Mouse (Mus musculus) liver, adult 2 months (tissue): ENCODE data around the gene Sigirr. TPM values are rescaled to one million over a fixed set of nuclear protein-coding genes. Genes with fewer than 3 reads are reported as not detected.

Experiments used
- DNase-seq: peaks from one replicate; pipeline ENCODE4 v3.0.0-alpha.2; 2011; ENCODE audit warnings: low read depth, low spot score; ENCODE audit errors: extremely low read depth
- H3K27ac ChIP-seq: fragments of 200-500 bp; replicated peaks from 2 replicates; pipeline ENCODE4 v1.5.1; 2012; ENCODE audit warnings: low read depth, mild to moderate bottlenecking, control low read depth, inconsistent platforms, low read length; ENCODE audit not compliant: insufficient read depth
- H3K27me3 ChIP-seq: fragments of 200-500 bp; 2 replicates; pipeline ENCODE4 v1.6.1; 2012; ENCODE audit warnings: mild to moderate bottlenecking, moderate library complexity, low read length, inconsistent platforms; ENCODE audit not compliant: control insufficient read depth, insufficient read depth
- H3K36me3 ChIP-seq: fragments of 200-500 bp; 2 replicates; pipeline ENCODE4 v1.6.1; 2012; ENCODE audit warnings: low read length, inconsistent platforms; ENCODE audit not compliant: control insufficient read depth, insufficient read depth
- H3K4me1 ChIP-seq: fragments of 200-500 bp; 2 replicates; pipeline ENCODE4 v1.6.1; 2011; ENCODE audit warnings: low read length; ENCODE audit not compliant: control insufficient read depth, insufficient read depth
- H3K4me3 ChIP-seq: fragments of 200-500 bp; 2 replicates; pipeline ENCODE4 v1.5.1; 2011; ENCODE audit warnings: low read depth, mild to moderate bottlenecking, control low read depth, low read length, moderate library complexity; ENCODE audit not compliant: insufficient read depth
- H3K79me2 ChIP-seq: fragments of 200-500 bp; 2 replicates; pipeline ENCODE4 v1.6.1; 2012; ENCODE audit warnings: inconsistent platforms, mild to moderate bottlenecking, low read length, moderate library complexity; ENCODE audit not compliant: control insufficient read depth, insufficient read depth
- H3K9ac ChIP-seq: fragments of 200-500 bp; 2 replicates; pipeline ENCODE4 v1.6.1; 2012; ENCODE audit warnings: low read depth, mild to moderate bottlenecking, control low read depth, inconsistent platforms, low read length
- CTCF ChIP-seq: fragments of 200-500 bp; IDR thresholded peaks from 2 replicates; pipeline ENCODE4 v1.5.1; 2011; ENCODE audit warnings: low read depth, low read length, control low read depth
- POLR2A ChIP-seq: fragments of 200-500 bp; IDR thresholded peaks from 2 replicates; pipeline ENCODE4 v1.6.1; 2011; ENCODE audit warnings: low read length, control low read depth; ENCODE audit not compliant: insufficient read depth; ENCODE audit errors: extremely low read depth
- WGBS: fragments of 180-500 bp; shearing (Covaris S2); methylation state at CpG from one replicate; pipeline ENCODE4 v1.1.7; 2018; 5-methylcytosine and 5-hydroxymethylcytosine counted together
- polyA plus RNA-seq: library from polyadenylated mRNA; depleted of rRNA; stranded (reverse); fragments of >200 nt; gene quantifications from 2 replicates; pipeline ENCODE4 v1.2.3, GENCODE M21; 2012; rRNA removed
- total RNA-seq: library from RNA; depleted of rRNA; stranded (reverse); fragments of >200 nt; gene quantifications from 2 replicates; pipeline ENCODE4 v1.2.3, GENCODE M21; 2014; rRNA removed

Sigirr gene
- total RNA-seq (21.8 and 28.5 TPM in 2 replicates), polyA plus RNA-seq (42.4 and 42.5 TPM in 2 replicates)

- no peaks in the 10 kb centered on the region for H3K79me2 ChIP-seq
- peak within 1 kb of the TSS; percentile 55 for H3K9ac ChIP-seq
- TF ChIP-seq CTCF, result no peak
- 2% methylated on average over 56 of the region's 56 CpGs for WGBS
- H3K4me1 ChIP-seq, result peaks cover 3% of the 10 kb centered on the region; the same call in 1 of the 2 replicates
- H3K36me3 ChIP-seq, result no peaks in the 10 kb centered on the region
- H3K27me3 ChIP-seq, result no peaks in the 10 kb centered on the region
- H3K4me3 ChIP-seq, result peak within 1 kb of the TSS; percentile 69
- no peak for DNase-seq
- no peak within 1 kb of the TSS for H3K27ac ChIP-seq
These were observed at the start of gene Sigirr for GRCm38 (mm10) chr7:141099911-141100691. Gene Sigirr (minus strand): TSS chr7:141100572.

GRCm38 (mm10) chr7:141148639-141149038 is 48.3 kb upstream of the Sigirr start:
- Histone ChIP-seq H3K36me3 (no peaks in the 10 kb centered on the region), H3K27me3 (no peaks in the 10 kb centered on the region), H3K27ac (no peak overlapping the region), H3K9ac (no peak overlapping the region), H3K4me3 (no peak overlapping the region), H3K79me2 (no peaks in the 10 kb centered on the region), H3K4me1 (no peaks in the 10 kb centered on the region)
- TF ChIP-seq CTCF, result no peak
- TF ChIP-seq POLR2A, result no peak
- 65% methylated on average over 4 of the region's 4 CpGs for WGBS
- DNase-seq, result no peak

- WGBS, result 89% methylated on average over 6 of the region's 6 CpGs
- H3K9ac ChIP-seq, result no peak overlapping the region
- no peaks in the 10 kb centered on the region for H3K79me2 ChIP-seq
- no peaks in the 10 kb centered on the region for H3K4me1 ChIP-seq
- no peaks in the 10 kb centered on the region for H3K36me3 ChIP-seq
- no peaks in the 10 kb centered on the region for H3K27me3 ChIP-seq
- no peak overlapping the region for H3K4me3 ChIP-seq
- no peak overlapping the region for H3K27ac ChIP-seq
- DNase-seq, result no peak
- no peak for TF ChIP-seq CTCF
- TF ChIP-seq POLR2A, result no peak
These were observed 46.7 kb upstream of the Sigirr start for GRCm38 (mm10) chr7:141147044-141147443.

- Histone ChIP-seq H3K27me3 (no peaks in the 10 kb centered on the region), H3K36me3 (no peaks in the 10 kb centered on the region), H3K27ac (no peak overlapping the region), H3K79me2 (no peaks in the 10 kb centered on the region), H3K4me3 (no peak overlapping the region), H3K4me1 (no peaks in the 10 kb centered on the region), H3K9ac (no peak overlapping the region)
- DNase-seq, result no peak
- WGBS, result 95% methylated on average over 12 of the region's 12 CpGs
- TF ChIP-seq POLR2A, result no peak
- TF ChIP-seq CTCF, result no peak
These were observed 45.7 kb upstream of the Sigirr start for GRCm38 (mm10) chr7:141146043-141146595.

- 73% methylated on average over 1 of the region's 1 CpGs for WGBS
- Histone ChIP-seq H3K4me3 (no peak overlapping the region), H3K9ac (no peak overlapping the region), H3K79me2 (no peaks in the 10 kb centered on the region), H3K27me3 (no peaks in the 10 kb centered on the region), H3K36me3 (no peaks in the 10 kb centered on the region), H3K4me1 (no peaks in the 10 kb centered on the region), H3K27ac (no peak overlapping the region)
- no peak for DNase-seq
- TF ChIP-seq CTCF (no peak), POLR2A (no peak)
These were observed 45.0 kb upstream of the Sigirr start for GRCm38 (mm10) chr7:141145403-141145802.

- Histone ChIP-seq H3K36me3 (no peaks in the 10 kb centered on the region), H3K9ac (no peak overlapping the region), H3K79me2 (no peaks in the 10 kb centered on the region), H3K27ac (no peak overlapping the region), H3K4me1 (no peaks in the 10 kb centered on the region), H3K4me3 (no peak overlapping the region), H3K27me3 (no peaks in the 10 kb centered on the region)
- TF ChIP-seq CTCF (no peak), POLR2A (no peak)
- WGBS, result 90% methylated on average over 3 of the region's 3 CpGs
- DNase-seq, result no peak
These were observed 44.3 kb upstream of the Sigirr start for GRCm38 (mm10) chr7:141144650-141145049.
